Mouse (Mus musculus): ENCODE results near the gene Ddx19a.

DNA sequence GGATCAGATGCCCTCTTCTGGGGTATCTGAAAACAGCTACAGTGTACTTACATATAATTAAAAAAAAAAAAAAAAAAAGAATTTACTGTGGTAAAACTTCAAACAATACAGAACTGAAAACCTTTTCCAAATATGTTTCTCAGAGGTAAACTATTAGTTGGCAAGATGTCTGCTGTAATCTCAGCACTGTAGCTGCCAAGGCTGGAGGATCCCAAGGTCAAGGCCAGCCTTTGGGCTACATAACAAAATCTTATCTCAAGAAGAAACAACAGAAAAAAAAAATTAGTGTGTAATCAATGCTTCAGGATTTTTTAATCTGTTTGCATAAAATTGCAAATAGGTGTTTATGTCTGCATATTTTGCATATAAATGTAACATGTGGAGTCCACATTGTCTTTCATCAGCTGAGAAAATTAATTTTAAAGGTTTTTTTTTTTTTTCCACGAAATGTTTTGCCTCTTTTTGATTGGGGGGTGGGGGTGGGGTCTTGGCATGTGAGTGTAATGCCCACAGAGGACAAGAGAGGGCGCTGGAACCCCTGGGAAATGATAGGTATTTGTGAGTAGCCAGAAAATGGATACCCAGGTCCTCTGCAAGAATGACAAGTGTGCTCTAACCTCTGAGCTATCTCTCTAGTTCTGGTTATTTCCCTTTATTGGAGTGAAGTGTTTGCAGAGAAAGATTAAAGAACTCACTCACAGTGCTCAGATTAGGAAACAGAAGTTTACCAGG is 46.6 kb upstream of the Ddx19a start:
- TF ChIP-seq POLR2A (IDR thresholded peaks at IDR 0.05; ENCODE audit: insufficient read depth, low read depth, low read length) (no peak), CTCF (IDR thresholded peaks at IDR 0.05; ENCODE audit: insufficient read depth, low read depth, low read length) (no peak)

Data from olfactory bulb, adult 2 months (tissue).